ENCODE assay signal across 24 mouse cellular contexts in genomic region chr7:70733501-70733900, GRCm38 (mm10).
DNase-seq lines count a peak whose midpoint lies in the region; ATAC-seq and TF ChIP-seq lines count a peak whose summit lies in the region.
"Had no signal": no experiment of that assay in that cellular context is flagged by ENCODE, and none has a peak within 500 bp of the region (broad histone marks: within the 10 kb centered on the region; RNA-seq: fewer than 3 reads in every experiment).

No protein-coding gene starts in this region.

- H3K4me1 ChIP-seq in kidney, adult 2 months (ENCODE audit: control insufficient read depth, insufficient read depth, low read length), result no peaks in the 10 kb centered on the region
- H3K4me1 ChIP-seq in kidney, embryonic 15.5 days, result peaks cover 6% of the 10 kb centered on the region; the same call in 1 of the 2 replicates
- H3K4me1 ChIP-seq in liver, adult 2 months (ENCODE audit: control insufficient read depth, insufficient read depth, low read length), result no peaks in the 10 kb centered on the region
- H3K4me1 ChIP-seq in liver, embryonic 12.5 days, result no peaks in the 10 kb centered on the region
- H3K4me1 ChIP-seq: embryonic facial prominence, embryonic 13.5 days; embryonic facial prominence, embryonic 15.5 days; forebrain, embryonic 12.5 days had no signal

- no peak overlapping the region for H3K27ac ChIP-seq in kidney, adult 2 months (ENCODE audit: insufficient read depth, low read depth, low read length)
- H3K27ac ChIP-seq in kidney, embryonic 15.5 days, result no peak overlapping the region
- H3K27ac ChIP-seq in liver, adult 2 months (replicated peaks; ENCODE audit: insufficient read depth, low read depth, low read length), result no peak overlapping the region
- H3K27ac ChIP-seq in liver, embryonic 12.5 days, result no peak overlapping the region
- H3K27ac ChIP-seq: embryonic facial prominence, embryonic 13.5 days; embryonic facial prominence, embryonic 15.5 days; forebrain, embryonic 10.5 days; forebrain, embryonic 12.5 days had no signal

- no peak overlapping the region for H3K4me2 ChIP-seq in kidney, embryonic 15.5 days
- no peak overlapping the region for H3K4me2 ChIP-seq in liver, embryonic 12.5 days
- H3K4me2 ChIP-seq: embryonic facial prominence, embryonic 13.5 days; embryonic facial prominence, embryonic 15.5 days; forebrain, embryonic 12.5 days had no signal

- TF ChIP-seq CTCF in kidney, adult 2 months (conservative IDR thresholded peaks at IDR 0.05; ENCODE audit: insufficient read depth, insufficient read length, low read depth, low read length), result no peak
- no peak for TF ChIP-seq CTCF in liver, adult 2 months (IDR thresholded peaks at IDR 0.05; ENCODE audit: low read depth, low read length)

- H3K9ac ChIP-seq in kidney, embryonic 15.5 days, result no peak overlapping the region
- no peak overlapping the region for H3K9ac ChIP-seq in liver, adult 2 months (ENCODE audit: low read depth, low read length)
- no peak overlapping the region for H3K9ac ChIP-seq in liver, embryonic 12.5 days
- H3K9ac ChIP-seq: embryonic facial prominence, embryonic 13.5 days; embryonic facial prominence, embryonic 15.5 days; forebrain, embryonic 12.5 days had no signal

- H3K27me3 ChIP-seq in kidney, adult 2 months (replicated peaks; ENCODE audit: control insufficient read depth, insufficient read depth, low read length), result no peaks in the 10 kb centered on the region
- H3K27me3 ChIP-seq in kidney, embryonic 15.5 days, result no peaks in the 10 kb centered on the region
- H3K27me3 ChIP-seq in liver, adult 2 months (ENCODE audit: control insufficient read depth, insufficient read depth, low read length), result no peaks in the 10 kb centered on the region
- H3K27me3 ChIP-seq in liver, embryonic 12.5 days (replicated peaks), result no peaks in the 10 kb centered on the region
- H3K27me3 ChIP-seq: embryonic facial prominence, embryonic 15.5 days; forebrain, embryonic 12.5 days had no signal

- no peak for ATAC-seq in kidney, embryonic 15.5 days (replicated peaks; ENCODE audit: low FRiP score)
- ATAC-seq in liver, embryonic 12.5 days, result no peak
- ATAC-seq: forebrain, embryonic 14.5 days; forebrain, embryonic 16.5 days had no signal

- no peak for TF ChIP-seq POLR2A in kidney, adult 2 months (IDR thresholded peaks at IDR 0.05; ENCODE audit: low read depth, low read length)
- TF ChIP-seq POLR2A in liver, adult 2 months (IDR thresholded peaks at IDR 0.05; ENCODE audit: extremely low read depth, insufficient read depth, low read length), result no peak

- H3K36me3 ChIP-seq in kidney, adult 2 months (ENCODE audit: control insufficient read depth, insufficient read depth, low read length), result no peaks in the 10 kb centered on the region
- no peaks in the 10 kb centered on the region for H3K36me3 ChIP-seq in kidney, embryonic 15.5 days
- no peaks in the 10 kb centered on the region for H3K36me3 ChIP-seq in liver, adult 2 months (ENCODE audit: control insufficient read depth, insufficient read depth, low read length)
- H3K36me3 ChIP-seq in liver, embryonic 12.5 days, result no peaks in the 10 kb centered on the region
- H3K36me3 ChIP-seq: embryonic facial prominence, embryonic 13.5 days; embryonic facial prominence, embryonic 15.5 days; forebrain, embryonic 10.5 days; forebrain, embryonic 12.5 days had no signal

- H3K79me2 ChIP-seq in liver, adult 2 months (ENCODE audit: control insufficient read depth, insufficient read depth, low read length), result no peaks in the 10 kb centered on the region

- DNase-seq in kidney, adult 2 months, result peak; percentile 47
- peak; percentile 15 for DNase-seq in kidney, postnatal 14 days
- no peak for DNase-seq in kidney, adult 11 months
- peak; percentile 73 for DNase-seq in liver, adult 2 months (ENCODE audit: extremely low read depth, low read depth, low spot score)
- peak; percentile 62 for DNase-seq in adipocyte (ENCODE audit: low spot score)
- DNase-seq in cerebellum, adult 11 months, result no peak
- DNase-seq: adrenal gland, adult 8-10 months; adrenal gland, postnatal 14 days; adrenal gland, postnatal 36 days; cerebellum, adult 18-20 months; cerebellum, adult 8-10 months; cerebellum, adult 9-11 months; cerebellum, postnatal 14 days; cerebellum, postnatal 36 days; embryo, embryonic 11 days had no signal

- no peaks in the 10 kb centered on the region for H3K9me3 ChIP-seq in kidney, embryonic 15.5 days (replicated peaks)
- H3K9me3 ChIP-seq in liver, embryonic 12.5 days (replicated peaks), result no peaks in the 10 kb centered on the region
- H3K9me3 ChIP-seq: embryonic facial prominence, embryonic 13.5 days; embryonic facial prominence, embryonic 15.5 days; forebrain, embryonic 12.5 days had no signal

- H3K4me3 ChIP-seq in kidney, adult 2 months (ENCODE audit: insufficient read depth, low read depth, low read length), result no peak overlapping the region
- no peak overlapping the region for H3K4me3 ChIP-seq in kidney, embryonic 15.5 days (replicated peaks)
- H3K4me3 ChIP-seq in liver, adult 2 months (ENCODE audit: insufficient read depth, low read depth, low read length), result no peak overlapping the region
- no peak overlapping the region for H3K4me3 ChIP-seq in liver, embryonic 12.5 days
- H3K4me3 ChIP-seq: embryonic facial prominence, embryonic 13.5 days; embryonic facial prominence, embryonic 15.5 days; erythroblast, embryonic 14.5 days; forebrain, embryonic 10.5 days; forebrain, embryonic 12.5 days had no signal

Comparison
In these comparisons a context has a peak if more than half of its experiments do, and no peak if none do; other contexts are left out.
1. DNase-seq: peak in kidney, adult 2 months (single experiment), kidney, postnatal 14 days (single experiment), liver, adult 2 months (single experiment) and adipocyte (single experiment); none in kidney, adult 11 months (single experiment) and cerebellum, adult 11 months (single experiment).